8 mouse cellular contexts compared by ENCODE assay signal in genomic region chr10:70519640-70520099, GRCm38 (mm10).
DNase-seq lines count a peak whose midpoint lies in the region; ATAC-seq and TF ChIP-seq lines count a peak whose summit lies in the region.

No protein-coding gene starts in this region.

- TF ChIP-seq CTCF in lung, postnatal 0 days (IDR thresholded peaks at IDR 0.05), result no peak

- peak; percentile 4 for DNase-seq in embryo, embryonic 11.5 days (ENCODE audit: low read depth, low spot score)
- no peak for DNase-seq in embryo, embryonic 10.5 days (ENCODE audit: low spot score)
- no peak for DNase-seq in lung, postnatal 0 days (ENCODE audit: low spot score)
- no peak for DNase-seq in lung, postnatal 25 days (ENCODE audit: low spot score)
- DNase-seq in spleen, postnatal 10 days (ENCODE audit: low spot score in 2 of 2), result no peak
- DNase-seq in thymus, postnatal 36 days, result no peak

- H3K4me3 ChIP-seq in lung, postnatal 0 days (ENCODE audit: low read depth, low read length), result no peak overlapping the region
- peak overlapping the region; percentile 41 for H3K4me3 ChIP-seq in hindbrain, embryonic 15.5 days
- peak overlapping the region; percentile 47 for H3K4me3 ChIP-seq in neural tube, embryonic 15.5 days (replicated peaks)

- H3K9me3 ChIP-seq in lung, postnatal 0 days (ENCODE audit: low read length), result no peaks in the 10 kb centered on the region
- no peaks in the 10 kb centered on the region for H3K9me3 ChIP-seq in hindbrain, embryonic 15.5 days
- H3K9me3 ChIP-seq in neural tube, embryonic 15.5 days (replicated peaks), result no peaks in the 10 kb centered on the region

- TF ChIP-seq EP300 in lung, postnatal 0 days (IDR thresholded peaks at IDR 0.05), result no peak

- H3K9ac ChIP-seq in lung, postnatal 0 days (replicated peaks; ENCODE audit: low read depth), result no peak overlapping the region
- H3K9ac ChIP-seq in hindbrain, embryonic 15.5 days, result peak overlapping the region; percentile 45
- H3K9ac ChIP-seq in neural tube, embryonic 15.5 days (replicated peaks), result peak overlapping the region; percentile 59

- H3K27ac ChIP-seq in lung, postnatal 0 days (ENCODE audit: low read length), result no peak overlapping the region
- peak overlapping the region; percentile 74 for H3K27ac ChIP-seq in hindbrain, embryonic 15.5 days (replicated peaks)
- H3K27ac ChIP-seq in neural tube, embryonic 15.5 days (replicated peaks), result peak overlapping the region; percentile 80

- no peak for ATAC-seq in lung, postnatal 0 days
- peak; percentile 40 for ATAC-seq in hindbrain, embryonic 15.5 days (ENCODE audit: low FRiP score, low read depth)
- peak; percentile 38; the same call in 1 of the 2 replicates for ATAC-seq in neural tube, embryonic 15.5 days (ENCODE audit: low FRiP score)

- H3K36me3 ChIP-seq in lung, postnatal 0 days (ENCODE audit: insufficient read depth, low read length), result no peaks in the 10 kb centered on the region
- peaks cover 3% of the 10 kb centered on the region; the same call in 1 of the 2 replicates for H3K36me3 ChIP-seq in hindbrain, embryonic 15.5 days
- no peaks in the 10 kb centered on the region; the same call in 1 of the 2 replicates for H3K36me3 ChIP-seq in neural tube, embryonic 15.5 days

- WGBS in lung, postnatal 0 days, result 13% methylated on average over 14 of the region's 14 CpGs
- 12% methylated on average over 14 of the region's 14 CpGs for WGBS in hindbrain, embryonic 15.5 days
- 10% methylated on average over 14 of the region's 14 CpGs for WGBS in neural tube, embryonic 15.5 days

- H3K4me1 ChIP-seq in lung, postnatal 0 days (ENCODE audit: insufficient read depth, low read depth, low read length), result peaks cover 19% of the 10 kb centered on the region
- H3K4me1 ChIP-seq in hindbrain, embryonic 15.5 days (replicated peaks), result peaks cover 30% of the 10 kb centered on the region
- peaks cover 32% of the 10 kb centered on the region for H3K4me1 ChIP-seq in neural tube, embryonic 15.5 days

- no peaks in the 10 kb centered on the region for H3K27me3 ChIP-seq in lung, postnatal 0 days (replicated peaks; ENCODE audit: insufficient read depth, low read length)
- no peaks in the 10 kb centered on the region for H3K27me3 ChIP-seq in hindbrain, embryonic 15.5 days
- H3K27me3 ChIP-seq in neural tube, embryonic 15.5 days (replicated peaks), result no peaks in the 10 kb centered on the region

- H3K4me2 ChIP-seq in lung, postnatal 0 days (replicated peaks; ENCODE audit: low read depth, low read length), result peak overlapping the region; percentile 56
- peak overlapping the region; percentile 75 for H3K4me2 ChIP-seq in hindbrain, embryonic 15.5 days
- peak overlapping the region; percentile 90 for H3K4me2 ChIP-seq in neural tube, embryonic 15.5 days
